Mouse (Mus musculus) B cell, adult (primary cell): ENCODE results near the gene Kdm4c. TPM values are rescaled to one million over a fixed set of nuclear protein-coding genes. Genes with fewer than 3 reads are reported as not detected.

ENCODE experiments used
- total RNA-seq: library from RNA; stranded (reverse); gene quantifications from 4 replicates; pipeline ENCODE4 v1.2.4, GENCODE M21; 2023; ENCODE audit not compliant: inconsistent age

Kdm4c gene
- 44.7 to 49.8 TPM (median 48.0 TPM) in 4 replicates for total RNA-seq

DNA sequence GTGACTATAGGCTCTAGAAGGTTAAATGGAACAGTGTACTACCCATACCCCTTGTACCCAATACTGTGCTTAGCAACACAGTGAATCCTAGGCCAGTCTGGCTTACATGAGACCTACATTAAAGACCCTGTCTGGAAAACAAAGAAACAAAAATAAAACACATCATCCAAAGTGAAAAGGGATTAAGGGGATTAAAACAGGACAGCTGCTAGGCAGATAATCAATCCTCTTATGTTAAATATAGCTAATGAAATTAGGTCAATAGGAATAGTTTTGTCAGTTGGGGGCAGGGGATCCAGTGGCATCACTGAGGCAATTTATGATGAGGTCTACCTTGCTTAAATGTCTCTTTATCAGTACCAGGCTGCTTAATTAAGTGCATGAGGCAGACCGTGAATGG is at the start of gene Kdm4c:
TSS of gene Kdm4c (plus strand) at position 322 of the 400 bp plus-strand sequence.

Other genes starting within 250 kb of the Kdm4c start
- not detected in 4 replicates for gene Frmd3, start 229.1 kb upstream of the Kdm4c start, total RNA-seq